Mouse (Mus musculus): ENCODE measurements around the gene Map4k3. TPM values are rescaled to one million over a fixed set of nuclear protein-coding genes. Genes with fewer than 3 reads are reported as not detected.
"Not testable (repeated sequence)": the region's sequence is repeated elsewhere in the genome, so short reads cannot be mapped to it uniquely, and the experiment has no call there.

The Map4k3 gene
- total RNA-seq, 2 experiments from 2014 or later = 32.7 to 38.2 TPM

- no peak for DNase-seq (ENCODE audit: low spot score in 2 of 2)
These were observed 156.8 kb downstream of the Map4k3 start for GRCm38 (mm10) chr17:80571460-80571859.

- DNase-seq (ENCODE audit: low spot score in 2 of 2) = not testable (repeated sequence)
These were observed 158.6 kb downstream of the Map4k3 start for GRCm38 (mm10) chr17:80569718-80570117.

GRCm38 (mm10) chr17:80568842-80569601 is 159.3 kb downstream of the Map4k3 start:
- no peak for DNase-seq (ENCODE audit: low spot score in 2 of 2)

GRCm38 (mm10) chr17:80568441-80568840 is 159.8 kb downstream of the Map4k3 start:
- no peak for DNase-seq (ENCODE audit: low spot score in 2 of 2)

- no peak for DNase-seq (ENCODE audit: low spot score in 2 of 2)
These were observed 163.7 kb downstream of the Map4k3 start for GRCm38 (mm10) chr17:80564611-80564924.

- not testable (repeated sequence) for DNase-seq (ENCODE audit: low spot score in 2 of 2)
These were observed 164.3 kb downstream of the Map4k3 start for GRCm38 (mm10) chr17:80563762-80564610.

GRCm38 (mm10) chr17:80562792-80563191 is 165.5 kb downstream of the Map4k3 start:
- no peak for DNase-seq (ENCODE audit: low spot score in 2 of 2)

- DNase-seq (ENCODE audit: low spot score in 2 of 2) = peak; percentile 46 to 59
These were observed 167.4 kb downstream of the Map4k3 start for GRCm38 (mm10) chr17:80560669-80561401.

GRCm38 (mm10) chr17:80559745-80560144 is 168.5 kb downstream of the Map4k3 start:
- no peak for DNase-seq (ENCODE audit: low spot score in 2 of 2)

GRCm38 (mm10) chr17:80559050-80559449 is 169.2 kb downstream of the Map4k3 start:
- DNase-seq (ENCODE audit: low spot score in 2 of 2) = peak in 1 of 2 experiments; percentile 33

- no peak for DNase-seq (ENCODE audit: low spot score in 2 of 2)
These were observed 169.7 kb downstream of the Map4k3 start for GRCm38 (mm10) chr17:80558583-80558982.

GRCm38 (mm10) chr17:80557461-80557860 is 170.8 kb downstream of the Map4k3 start:
- no peak for DNase-seq (ENCODE audit: low spot score in 2 of 2)

- DNase-seq (ENCODE audit: low spot score in 2 of 2) = peak; percentile 38 to 76
These were observed 174.7 kb downstream of the Map4k3 start for GRCm38 (mm10) chr17:80553318-80554270.

GRCm38 (mm10) chr17:80552653-80553052 is 175.6 kb downstream of the Map4k3 start:
- DNase-seq (ENCODE audit: low spot score in 2 of 2) = no peak

GRCm38 (mm10) chr17:80550981-80551380 is 177.3 kb downstream of the Map4k3 start:
- no peak for DNase-seq (ENCODE audit: low spot score in 2 of 2)

GRCm38 (mm10) chr17:80546846-80547245 is 181.4 kb downstream of the Map4k3 start:
- DNase-seq (ENCODE audit: low spot score in 2 of 2) = no peak

GRCm38 (mm10) chr17:80546227-80546626 is 182.1 kb downstream of the Map4k3 start:
- DNase-seq (ENCODE audit: low spot score in 2 of 2) = no peak

- DNase-seq (ENCODE audit: low spot score in 2 of 2) = no peak
These were observed 184.6 kb downstream of the Map4k3 start for GRCm38 (mm10) chr17:80543646-80544045.

GRCm38 (mm10) chr17:80537136-80537535 is 191.1 kb downstream of the Map4k3 start:
- DNase-seq (ENCODE audit: low spot score in 2 of 2) = no peak

GRCm38 (mm10) chr17:80535633-80536032 is 192.7 kb downstream of the Map4k3 start:
- DNase-seq (ENCODE audit: low spot score in 2 of 2) = no peak

All from gastrocnemius, postnatal 4 days (tissue).